Mouse (Mus musculus) CH12.LX (cell line): ENCODE results near the gene Mkrn2. TPM values are rescaled to one million over a fixed set of nuclear protein-coding genes. Genes with fewer than 3 reads are reported as not detected.
A peak's percentile ranks its signal among the peaks of the same experiment; 100 is the strongest.

Experiments used
- DNase-seq: peaks from one replicate; pipeline ENCODE4 v3.0.0-alpha.2; 2013; ENCODE audit errors: extremely low read depth
- H3K27ac ChIP-seq: 2 replicates; pipeline ENCODE4 v1.5.1; 2012; ENCODE audit warnings: low read depth, mild to moderate bottlenecking, control low read depth, moderate library complexity; ENCODE audit not compliant: insufficient read depth
- H3K27me3 ChIP-seq: replicated peaks from 2 replicates; pipeline ENCODE3; 2012; ENCODE audit warnings: inconsistent platforms
- H3K36me3 ChIP-seq, 2 experiments: replicated peaks in 1 of 2; 2 replicates each; pipeline versions ENCODE3 to v1.6.1; 2012; ENCODE audit warnings: inconsistent platforms in 1 of 2, low read length in 1 of 2, mild to moderate bottlenecking in 1 of 2, mixed read lengths in 1 of 2, moderate library complexity in 1 of 2; ENCODE audit not compliant: control insufficient read depth in 1 of 2, insufficient read depth in 1 of 2
- H3K4me1 ChIP-seq, 2 experiments: 2 replicates each; pipeline ENCODE4 v1.6.1; 2012; ENCODE audit warnings: inconsistent platforms in 1 of 2, moderate library complexity in 1 of 2; ENCODE audit not compliant: insufficient read depth in 2 of 2, control insufficient read depth in 1 of 2
- H3K4me2 ChIP-seq: 2 replicates; pipeline ENCODE4 v1.6.1; 2012; ENCODE audit warnings: low read depth, mild to moderate bottlenecking, control low read depth; ENCODE audit not compliant: poor library complexity, insufficient read depth, severe bottlenecking
- H3K4me3 ChIP-seq, 3 experiments: fragments of 150-350 bp in 1 of 3; sonication (generic) in 1 of 3; replicated peaks in 1 of 3; 2 replicates each; pipeline versions ENCODE3 to v1.5.1; 2011 to 2012; ENCODE audit warnings: low read depth in 2 of 3, low read length in 2 of 3, mild to moderate bottlenecking in 2 of 3, moderate library complexity in 2 of 3, control low read depth in 1 of 3, improper control_type of control experiment in 1 of 3, inconsistent platforms in 1 of 3, mixed read lengths in 1 of 3; ENCODE audit not compliant: poor library complexity in 1 of 3
- H3K79me2 ChIP-seq: replicated peaks from 2 replicates; pipeline ENCODE4 v1.6.1; 2012; ENCODE audit warnings: mild to moderate bottlenecking, moderate library complexity; ENCODE audit not compliant: control insufficient read depth, poor library complexity, insufficient read depth, severe bottlenecking; ENCODE audit errors: extremely low read depth
- H3K9ac ChIP-seq: 2 replicates; pipeline ENCODE4 v1.6.1; 2012; ENCODE audit warnings: low read depth, mild to moderate bottlenecking, control low read depth, moderate library complexity; ENCODE audit not compliant: insufficient read depth
- H3K9me3 ChIP-seq: replicated peaks from 2 replicates; pipeline ENCODE3; 2012; ENCODE audit warnings: low read length, inconsistent platforms, mixed read lengths
- CHD2 ChIP-seq: IDR thresholded peaks from 2 replicates; pipeline ENCODE4 v1.6.1; 2011; ENCODE audit warnings: low read length, improper control_type of control experiment
- CTCF ChIP-seq, 2 experiments: IDR thresholded peaks in 1 of 2; conservative IDR thresholded peaks in 1 of 2; 2 replicates each; pipeline ENCODE4 v1.5.1; 2011 to 2012; ENCODE audit warnings: low read depth in 2 of 2, low read length in 2 of 2, improper control_type of control experiment in 1 of 2, inconsistent platforms in 1 of 2, mild to moderate bottlenecking in 1 of 2, moderate library complexity in 1 of 2
- GABPA ChIP-seq: IDR thresholded peaks from 2 replicates; pipeline ENCODE4 v1.6.1; 2012; ENCODE audit warnings: low read depth, low read length, improper control_type of control experiment, inconsistent platforms; ENCODE audit not compliant: insufficient replicate concordance
- MAZ ChIP-seq: IDR thresholded peaks from 2 replicates; pipeline ENCODE4 v1.6.1; 2012; ENCODE audit warnings: low read depth, mild to moderate bottlenecking, inconsistent platforms, low read length, improper control_type of control experiment, moderate library complexity
- MEF2A ChIP-seq: IDR thresholded peaks from 2 replicates; pipeline ENCODE4 v1.6.1; 2014; ENCODE audit warnings: low read depth, mild to moderate bottlenecking, inconsistent platforms, low read length, improper control_type of control experiment, borderline replicate concordance
- MXI1 ChIP-seq: IDR thresholded peaks from 2 replicates; pipeline ENCODE4 v1.6.1; 2011; ENCODE audit warnings: mild to moderate bottlenecking, low read depth, low read length, improper control_type of control experiment
- NELFE ChIP-seq: IDR thresholded peaks from 2 replicates; pipeline ENCODE4 v1.6.1; 2011; ENCODE audit warnings: low read depth, low read length, improper control_type of control experiment
- RAD21 ChIP-seq: IDR thresholded peaks from 2 replicates; pipeline ENCODE4 v1.6.1; 2011; ENCODE audit warnings: low read depth, mild to moderate bottlenecking, low read length, improper control_type of control experiment, moderate library complexity
- RCOR1 ChIP-seq: conservative IDR thresholded peaks from 2 replicates; pipeline ENCODE4 v1.6.1; 2012; ENCODE audit warnings: low read depth, mild to moderate bottlenecking, inconsistent platforms, low read length, improper control_type of control experiment
- SMC3 ChIP-seq: IDR thresholded peaks from 2 replicates; pipeline ENCODE4 v1.6.1; 2011; ENCODE audit warnings: low read depth, low read length, improper control_type of control experiment
- ZMIZ1 ChIP-seq: IDR thresholded peaks from 2 replicates; pipeline ENCODE4 v1.6.1; 2012; ENCODE audit warnings: low read depth, mild to moderate bottlenecking, inconsistent platforms, low read length, improper control_type of control experiment
- dilution Hi-C: fragments of 300-500 bp; cut with MboI; formaldehyde crosslinking; loops from 2 replicates; pipeline ENCODE4 v1.14.3; 2020; ENCODE audit warnings: low sequenced_read_pairs; ENCODE audit not compliant: extremely low pct_unique_long_range_greater_than_20kb, extremely low pct_ligation_motif_present
- in situ Hi-C: fragments of 300-500 bp; cut with MboI; formaldehyde crosslinking; loops from 3 replicates; pipeline ENCODE4 v1.14.3; 2019; ENCODE audit warnings: low sequenced_read_pairs, low pct_ligation_motif_present, low pct_unique_long_range_greater_than_20kb, mixed read lengths
- polyA plus RNA-seq: library from polyadenylated mRNA; unstranded; fragments of >175 nt; gene quantifications from 2 replicates; pipeline ENCODE4 v1.2.1, GENCODE M21; 2012; ENCODE audit warnings: low read depth; ENCODE audit not compliant: insufficient read length
- total RNA-seq, 2 experiments: library from RNA; depleted of rRNA; stranded (reverse); fragments of 300-350 nt in 1 of 2; fragments of >200 nt in 1 of 2; gene quantifications; 2 replicates each; pipeline ENCODE4 v1.2.3; 2012 to 2014

Gene Mkrn2
- total and polyA plus RNA-seq, 3 experiments: 14.6 to 49.8 (median 18.6) TPM

DNA sequence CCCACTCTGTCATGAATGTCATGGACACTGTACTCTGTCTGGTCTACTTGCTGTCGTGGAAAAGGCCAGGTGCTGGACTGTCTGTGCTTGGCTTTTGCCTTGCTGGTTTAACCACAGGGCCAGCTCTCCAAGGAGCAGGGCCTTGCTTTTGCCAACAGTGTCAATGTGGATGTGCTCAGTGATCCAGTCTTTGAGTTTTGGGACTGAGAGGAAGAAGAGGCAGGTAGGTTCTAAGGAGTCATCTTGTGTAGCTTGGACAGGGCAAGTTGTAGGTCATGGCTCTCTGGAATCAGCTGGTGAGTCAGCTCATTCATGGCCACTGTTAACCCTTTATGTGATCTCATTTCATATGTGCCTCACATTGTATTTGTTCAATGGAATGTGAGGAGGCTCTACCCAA, 4.8 kb downstream of the Mkrn2 start:
- Histone ChIP-seq H3K27ac (no peak overlapping the region), H3K4me2 (no peak overlapping the region), H3K27me3 (no peaks in the 10 kb centered on the region), H3K4me1 (peaks cover 3 to 14% of the 10 kb centered on the region in 2 experiments), H3K9ac (no peak overlapping the region), H3K9me3 (no peaks in the 10 kb centered on the region), H3K36me3 (peaks cover 18 to 63% of the 10 kb centered on the region in 2 experiments), H3K4me3 (no peak overlapping the region), H3K79me2 (peaks cover 4% of the 10 kb centered on the region)
- dilution Hi-C loops (no loop called here), in situ Hi-C loops (no loop called here)
- DNase-seq: no peak
- no peak for TF ChIP-seq MEF2A
- TF ChIP-seq RCOR1: no peak

DNA sequence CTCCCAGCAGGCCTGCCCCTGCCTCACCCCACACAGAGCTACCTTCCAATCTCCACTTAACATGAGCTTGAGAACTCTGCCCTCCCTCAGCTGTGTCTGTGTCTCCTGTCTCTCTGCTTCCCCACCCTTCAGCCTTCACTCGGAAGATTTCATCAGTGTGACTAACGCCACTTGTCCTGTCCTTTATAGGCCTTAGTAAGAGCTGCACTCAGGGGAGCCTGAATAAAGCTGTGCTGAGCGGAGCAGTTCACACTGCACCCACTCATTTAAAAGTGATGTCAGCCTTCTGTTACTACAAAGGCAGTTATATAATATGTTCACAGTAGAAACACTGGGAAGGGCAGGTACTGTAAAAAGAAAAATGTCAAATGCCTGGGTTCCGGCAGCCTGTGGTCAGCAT, 5.7 kb downstream of the Mkrn2 start:
- in situ Hi-C loops (no loop called here), dilution Hi-C loops (no loop called here)
- no peak for TF ChIP-seq RCOR1
- no peak for TF ChIP-seq GABPA
- TF ChIP-seq RAD21: no peak
- no peak for TF ChIP-seq ZMIZ1
- H3K4me2 ChIP-seq: no peak overlapping the region
- peaks cover 4% of the 10 kb centered on the region for H3K79me2 ChIP-seq
- DNase-seq: no peak
- H3K36me3 ChIP-seq: peaks cover 21 to 72% of the 10 kb centered on the region in 2 experiments
- H3K27me3 ChIP-seq: no peaks in the 10 kb centered on the region
- H3K9ac ChIP-seq: no peak overlapping the region
- no peak overlapping the region for H3K4me3 ChIP-seq
- no peaks in the 10 kb centered on the region for H3K9me3 ChIP-seq
- no peak overlapping the region for H3K27ac ChIP-seq
- peaks cover 3 to 13% of the 10 kb centered on the region in 2 experiments for H3K4me1 ChIP-seq

DNA sequence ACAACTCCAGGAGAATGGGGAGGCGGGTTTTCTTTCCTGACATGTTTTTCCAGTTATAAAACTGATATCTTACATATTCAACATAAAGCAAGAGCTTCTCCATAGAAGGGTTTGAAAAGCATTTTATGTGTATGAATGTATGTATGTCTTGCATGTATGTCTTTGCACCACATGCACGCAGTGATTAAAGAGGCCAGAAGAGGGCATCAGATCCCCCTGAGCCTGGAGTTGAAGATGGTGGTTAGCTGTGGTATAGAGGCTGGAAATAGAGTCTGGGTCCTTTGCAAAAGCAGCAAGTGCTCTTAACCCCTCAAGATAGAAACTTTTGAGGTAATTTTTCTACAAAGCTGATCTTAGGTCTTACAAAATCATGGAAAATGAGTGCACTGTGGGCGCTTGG, 7.4 kb downstream of the Mkrn2 start:
- no peak overlapping the region for H3K4me3 ChIP-seq

More for the DNA sequence above, 7.4 kb downstream of the Mkrn2 start:
- H3K4me1 ChIP-seq: peaks cover 0 to 1% of the 10 kb centered on the region in 2 experiments; a peak in 2 of 4 replicates
- TF ChIP-seq MAZ (no peak), CHD2 (no peak), SMC3 (peak; percentile 70), MXI1 (no peak), NELFE (no peak), RAD21 (peak; percentile 38), CTCF (conservative IDR thresholded peaks at IDR 0.05 in 1 of 2, IDR thresholded peaks at IDR 0.05 in 1 of 2; ENCODE audit: low read depth in 2 of 2, low read length in 2 of 2) (peak; percentile 28 to 67; a peak in 3 of 4 replicates)
- no peaks in the 10 kb centered on the region for H3K79me2 ChIP-seq
- DNase-seq: peak; percentile 35
- dilution Hi-C loops: no loop called here
- H3K9me3 ChIP-seq: no peaks in the 10 kb centered on the region
- in situ Hi-C loops: no loop called here
- H3K36me3 ChIP-seq: peaks cover 37 to 80% of the 10 kb centered on the region in 2 experiments
- no peak overlapping the region for H3K27ac ChIP-seq
- no peak overlapping the region for H3K9ac ChIP-seq
- H3K4me2 ChIP-seq: no peak overlapping the region
- H3K27me3 ChIP-seq: no peaks in the 10 kb centered on the region
